Mouse (Mus musculus) urinary bladder, postnatal 4 days (tissue): ENCODE data around the gene Gm3164.
"Not testable (repeated sequence)": the region's sequence is repeated elsewhere in the genome, so short reads cannot be mapped to it uniquely, and the experiment has no call there.

ENCODE experiments used
- DNase-seq, 2 experiments: peaks; one replicate each; pipeline ENCODE4 v3.0.0; 2021 to 2022; ENCODE audit warnings: low spot score in 2 of 2

Gene Gm3164

DNA sequence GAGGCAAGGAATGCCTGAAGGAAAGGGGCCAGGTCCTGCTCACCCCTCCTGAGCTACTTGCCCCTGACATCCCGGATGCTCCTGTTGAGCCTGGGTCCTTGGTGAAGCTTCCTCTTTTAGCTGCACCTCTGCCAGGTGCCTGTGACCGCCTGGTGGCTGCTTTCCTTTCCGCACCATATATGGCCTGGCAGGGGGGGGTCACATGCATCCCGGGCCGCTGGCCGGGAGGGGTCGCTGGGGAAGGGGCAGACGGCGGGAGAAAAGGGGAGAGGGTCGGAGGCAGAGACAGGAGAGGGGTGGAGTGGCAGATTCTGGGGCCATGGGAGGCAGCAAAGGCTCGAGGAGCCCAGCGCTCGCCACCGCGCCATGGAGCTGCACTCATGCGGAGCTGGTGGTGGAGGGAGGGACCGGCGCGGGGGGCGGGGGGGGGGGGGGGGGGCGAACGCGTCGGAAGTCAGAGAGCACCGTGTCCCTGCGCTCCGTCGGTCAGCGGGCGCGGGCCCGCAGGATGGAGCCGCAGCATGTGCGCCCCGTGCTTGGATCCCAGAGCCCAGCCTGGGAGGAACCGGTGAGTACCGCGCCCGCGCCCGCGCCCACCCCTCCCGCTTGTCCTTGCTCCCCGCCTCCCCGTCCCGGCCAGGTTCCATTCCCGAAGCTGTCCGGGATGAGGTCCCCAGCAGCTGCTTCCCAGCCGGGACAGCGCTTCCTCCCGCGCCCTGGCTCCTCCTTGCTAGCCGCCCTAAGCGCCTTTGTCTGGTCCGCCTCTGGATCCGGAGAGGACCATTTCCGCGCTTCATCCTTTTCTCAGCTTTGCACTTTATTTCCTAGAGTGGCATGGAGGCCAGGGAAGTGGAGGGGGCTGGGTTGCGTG is at the start of gene Gm3164:
Gene Gm3164, plus strand, starts transcription at position 484 of the 871 bp plus-strand sequence.
- DNase-seq: peak in 1 of 2 experiments; percentile 65

GRCm38 (mm10) chr14:4368991-4369390 is 46.3 kb upstream of the Gm3164 start:
- not testable (repeated sequence) for DNase-seq

DNA sequence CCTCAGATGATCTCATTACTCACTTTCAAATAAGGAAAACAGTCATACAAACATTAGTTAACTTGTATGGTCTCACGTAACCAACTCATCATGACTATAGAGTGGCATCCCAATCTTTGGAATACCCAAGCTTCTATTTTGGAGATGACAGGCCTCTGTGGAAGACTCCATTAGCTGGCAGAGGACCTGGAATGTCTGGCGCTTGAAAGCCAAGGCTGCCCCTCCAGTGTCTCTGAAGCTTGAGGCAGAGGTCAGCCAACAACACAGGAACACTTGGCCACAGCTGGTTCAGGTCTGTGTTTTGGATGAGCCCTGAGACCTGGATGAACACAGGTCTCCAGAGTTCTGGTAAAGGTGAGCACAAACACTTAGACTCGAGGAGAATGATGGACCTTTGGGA is 45.6 kb upstream of the Gm3164 start:
- DNase-seq: peak; percentile 25 to 60

DNA sequence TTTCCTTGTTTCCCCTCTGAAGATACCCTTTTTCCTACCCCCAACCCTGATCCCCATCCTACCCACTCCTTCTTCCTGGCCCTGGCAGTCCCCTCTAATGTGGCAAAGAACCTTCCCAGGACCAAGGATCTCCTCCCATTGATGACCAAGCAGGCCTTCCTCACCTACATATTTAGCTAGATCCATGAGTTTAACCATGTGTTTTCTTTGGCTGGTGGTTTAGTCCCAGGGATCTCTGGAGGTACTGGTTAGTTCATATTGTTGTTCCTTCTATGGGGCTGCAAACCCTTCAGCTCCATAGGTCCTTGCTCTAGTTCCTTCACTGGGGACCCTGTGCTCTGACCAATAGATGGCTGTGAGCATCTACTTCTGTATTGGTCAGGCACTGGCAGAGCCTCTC is 37.4 kb upstream of the Gm3164 start:
- peak; percentile 20 to 59 for DNase-seq

GRCm38 (mm10) chr14:4385606-4386005 is 29.6 kb upstream of the Gm3164 start:
- peak in 1 of 2 experiments; percentile 61 for DNase-seq

- not testable (repeated sequence) for DNase-seq
Measured at GRCm38 (mm10) chr14:4392841-4393530, 22.3 kb upstream of the Gm3164 start.

GRCm38 (mm10) chr14:4397226-4397625 is 18.0 kb upstream of the Gm3164 start, which contains the start of gene Gm3159:
Gm3159 (plus strand) TSS chr14:4397526.
- not testable (repeated sequence) for DNase-seq

GRCm38 (mm10) chr14:4398624-4399023 is 16.6 kb upstream of the Gm3164 start:
- DNase-seq: not testable (repeated sequence)

DNA sequence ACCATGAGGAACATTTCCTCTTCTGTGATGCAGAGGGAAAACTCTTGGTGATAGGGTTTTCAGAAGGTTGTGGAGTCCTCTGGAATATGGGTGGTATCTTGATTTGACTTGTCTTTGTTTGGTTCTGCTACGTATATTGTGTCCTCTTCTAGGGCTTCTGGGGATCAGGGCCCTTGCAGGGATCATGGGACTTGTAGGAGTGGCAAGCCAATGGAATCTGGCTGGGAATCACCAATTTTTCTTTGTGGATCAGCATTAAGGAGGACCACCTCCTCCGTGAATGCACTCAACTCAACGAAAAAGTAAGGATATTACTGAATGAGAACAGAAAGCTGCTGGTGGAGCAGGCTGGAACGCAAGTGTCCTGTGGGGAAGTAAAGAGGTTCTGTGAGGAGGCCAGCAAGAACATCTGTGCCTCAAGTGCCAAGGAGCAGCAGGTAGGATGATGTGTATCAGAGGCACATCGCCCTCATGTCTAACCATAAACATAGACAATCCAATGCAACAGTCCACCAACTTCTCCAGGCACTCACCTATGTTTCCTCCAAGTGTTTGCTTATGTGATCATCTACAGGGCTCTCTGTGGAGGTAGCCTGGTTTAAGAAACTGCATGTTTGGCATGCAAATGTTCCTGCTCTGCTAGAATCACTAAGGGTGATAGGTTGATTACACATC is 15.0 kb upstream of the Gm3164 start:
- DNase-seq: peak; percentile 23 to 64

GRCm38 (mm10) chr14:4401245-4401644 is 14.0 kb upstream of the Gm3164 start:
- not testable (repeated sequence) for DNase-seq

DNA sequence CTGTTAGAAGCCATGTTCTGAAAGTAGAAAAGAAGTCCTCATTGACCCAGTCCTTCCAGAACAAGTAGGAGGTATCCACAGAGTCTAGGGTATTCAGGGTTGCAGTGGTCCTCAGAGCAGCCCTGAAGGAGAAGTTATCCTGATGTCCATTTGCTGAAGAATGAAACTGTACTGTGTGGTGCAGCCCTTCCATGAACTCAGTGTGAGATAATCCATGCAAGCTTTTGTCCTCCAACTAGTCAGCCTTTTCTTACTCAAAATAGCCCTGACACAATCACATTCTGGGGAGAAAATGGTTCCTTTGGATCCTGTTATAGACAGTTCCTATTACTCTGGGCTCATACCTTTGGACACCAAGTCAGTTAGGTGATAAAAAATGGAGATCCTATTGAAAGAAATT is 11.4 kb upstream of the Gm3164 start:
- DNase-seq: not testable (repeated sequence)

DNA sequence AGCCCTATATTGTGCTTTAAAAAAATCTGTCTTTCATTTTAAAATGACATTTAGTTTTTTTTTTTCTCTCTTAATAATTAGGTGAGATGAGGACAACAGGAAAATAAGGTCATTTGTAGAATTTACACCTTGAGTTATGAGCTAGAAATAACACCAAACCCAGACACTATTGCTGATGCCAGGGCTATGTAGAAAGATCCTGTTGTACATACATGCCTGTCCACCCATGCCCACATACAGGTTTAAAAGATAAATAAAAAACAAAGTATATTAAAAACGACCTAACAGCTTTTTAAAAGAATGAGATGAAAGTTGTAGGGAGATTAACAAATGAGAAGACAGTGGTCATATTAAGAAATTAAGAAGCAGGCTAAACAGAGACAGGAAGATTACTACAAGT is 5.3 kb upstream of the Gm3164 start:
- DNase-seq: not testable (repeated sequence)

GRCm38 (mm10) chr14:4430692-4431091 is 15.4 kb downstream of the Gm3164 start, which contains the start of gene Gm3173:
Gm3173 (plus strand) TSS chr14:4430992.
- not testable (repeated sequence) for DNase-seq

GRCm38 (mm10) chr14:4481445-4481844 is 66.2 kb downstream of the Gm3164 start, which contains the start of gene Gm3182:
Gm3182 (plus strand) TSS chr14:4481745.
- DNase-seq: not testable (repeated sequence)
